Mouse (Mus musculus): ENCODE measurements at regions not wholly inside any gene's neighbourhood (a gene's known extent, or its start where the extent isn't known, plus 50 kb on each side); places are given as distances from the start of the nearest gene placed in this dataset.

GRCm38 (mm10) chr12:46405674-46406073, 413.1 kb downstream of the Nova1 start:
- TF ChIP-seq POLR2A (IDR thresholded peaks at IDR 0.05; ENCODE audit: borderline replicate concordance, insufficient read depth, low read length), result no peak
- TF ChIP-seq CTCF (IDR thresholded peaks at IDR 0.05; ENCODE audit: borderline replicate concordance, insufficient read depth, low read depth, low read length), result no peak
